Comparison of ENCODE assay signal across 11 mouse cellular contexts in the genomic region with DNA sequence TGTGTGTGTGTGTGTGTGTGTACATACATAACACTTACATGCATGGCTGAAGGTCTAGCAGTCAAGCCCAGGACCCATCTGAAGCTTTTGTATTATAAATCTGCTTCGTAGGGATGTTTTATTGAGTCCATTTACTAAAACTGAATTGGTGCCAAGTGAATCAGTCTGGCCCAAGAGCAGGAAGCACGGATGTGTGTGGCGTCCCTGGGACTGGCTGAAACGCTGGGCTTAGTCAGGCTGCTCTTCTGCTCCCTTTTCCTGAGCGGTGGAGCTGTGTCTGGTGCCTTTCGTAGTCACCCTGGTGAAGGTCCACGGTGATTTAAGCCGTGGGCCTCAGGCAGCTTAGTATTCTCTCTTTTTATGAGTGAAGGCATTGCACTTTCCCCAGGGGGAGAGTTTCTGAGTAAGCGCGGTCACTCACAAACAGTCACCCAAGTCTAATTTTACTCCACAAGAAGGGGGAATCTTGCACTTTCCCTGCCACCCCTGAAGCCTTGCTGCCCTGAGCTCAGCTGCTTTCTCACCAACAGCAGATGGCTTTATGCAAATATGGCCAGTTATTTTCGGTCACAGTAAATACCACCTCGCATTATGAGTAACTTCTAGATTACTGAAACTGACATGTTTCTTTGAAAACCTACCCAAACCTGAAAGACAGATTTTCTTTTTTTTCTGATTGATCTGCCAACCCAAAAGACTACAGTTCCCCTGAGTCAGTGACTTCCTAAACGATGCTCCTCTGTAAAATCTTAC.
DNase-seq lines count a peak whose midpoint lies in the region; ATAC-seq and TF ChIP-seq lines count a peak whose summit lies in the region.
"Had no signal": no experiment of that assay in that cellular context is flagged by ENCODE, and none has a peak within 500 bp of the region (broad histone marks: within the 10 kb centered on the region; RNA-seq: fewer than 3 reads in every experiment).

No protein-coding gene starts in this region.

- no peak for TF ChIP-seq CTCF in lung, postnatal 0 days (IDR thresholded peaks at IDR 0.05)
- TF ChIP-seq CTCF in thymus, adult 2 months (IDR thresholded peaks at IDR 0.05; ENCODE audit: borderline replicate concordance, control insufficient read depth, extremely low read depth, insufficient read depth, low read length, poor library complexity), result no peak

- no peaks in the 10 kb centered on the region for H3K27me3 ChIP-seq in forebrain, embryonic 14.5 days (replicated peaks; ENCODE audit: control insufficient read depth, insufficient read depth, low read length)
- no peaks in the 10 kb centered on the region for H3K27me3 ChIP-seq in forebrain, embryonic 12.5 days
- no peaks in the 10 kb centered on the region for H3K27me3 ChIP-seq in lung, postnatal 0 days (replicated peaks; ENCODE audit: insufficient read depth, low read length)
- no peaks in the 10 kb centered on the region for H3K27me3 ChIP-seq in forebrain, embryonic 16.5 days (replicated peaks; ENCODE audit: control insufficient read depth, insufficient read depth, low read length)
- H3K27me3 ChIP-seq in midbrain, embryonic 16.5 days (ENCODE audit: control insufficient read depth, insufficient read depth, low read depth, low read length), result no peaks in the 10 kb centered on the region
- no peaks in the 10 kb centered on the region for H3K27me3 ChIP-seq in thymus, adult 2 months (ENCODE audit: control insufficient read depth, insufficient read depth, low read length)

- TF ChIP-seq POLR2A in thymus, adult 2 months (IDR thresholded peaks at IDR 0.05; ENCODE audit: control insufficient read depth, extremely low read depth, insufficient read depth, low read length, poor library complexity), result no peak

- H3K9me3 ChIP-seq in forebrain, embryonic 14.5 days (replicated peaks; ENCODE audit: control insufficient read depth, low read length), result no peaks in the 10 kb centered on the region
- H3K9me3 ChIP-seq in forebrain, embryonic 12.5 days, result no peaks in the 10 kb centered on the region
- H3K9me3 ChIP-seq in lung, postnatal 0 days (ENCODE audit: low read length), result no peaks in the 10 kb centered on the region
- H3K9me3 ChIP-seq in forebrain, embryonic 16.5 days (ENCODE audit: control insufficient read depth, low read length), result no peaks in the 10 kb centered on the region
- H3K9me3 ChIP-seq in midbrain, embryonic 16.5 days (replicated peaks; ENCODE audit: control insufficient read depth, low read length, poor library complexity, severe bottlenecking), result no peaks in the 10 kb centered on the region

- 57% methylated on average over 13 of the region's 13 CpGs for WGBS in forebrain, embryonic 14.5 days
- 69% methylated on average over 13 of the region's 13 CpGs for WGBS in forebrain, embryonic 12.5 days
- WGBS in lung, postnatal 0 days, result 62% methylated on average over 13 of the region's 13 CpGs
- WGBS in forebrain, embryonic 16.5 days, result 50% methylated on average over 13 of the region's 13 CpGs
- WGBS in midbrain, embryonic 16.5 days, result 49% methylated on average over 13 of the region's 13 CpGs
- 94% methylated on average over 13 of the region's 13 CpGs for WGBS in thymus, adult 2 months

- H3K36me3 ChIP-seq in forebrain, embryonic 14.5 days (ENCODE audit: control insufficient read depth, insufficient read depth, low read length), result peaks cover 15% of the 10 kb centered on the region
- peaks cover 14% of the 10 kb centered on the region for H3K36me3 ChIP-seq in forebrain, embryonic 12.5 days (replicated peaks)
- no peaks in the 10 kb centered on the region for H3K36me3 ChIP-seq in lung, postnatal 0 days (ENCODE audit: insufficient read depth, low read length)
- peaks cover 3% of the 10 kb centered on the region; the same call in 1 of the 2 replicates for H3K36me3 ChIP-seq in forebrain, embryonic 16.5 days (ENCODE audit: control insufficient read depth, insufficient read depth)
- no peaks in the 10 kb centered on the region for H3K36me3 ChIP-seq in midbrain, embryonic 16.5 days (ENCODE audit: control insufficient read depth, insufficient read depth, low read length)
- H3K36me3 ChIP-seq in thymus, adult 2 months (ENCODE audit: control insufficient read depth, insufficient read depth, low read length), result peaks cover 34% of the 10 kb centered on the region

- H3K9ac ChIP-seq in forebrain, embryonic 14.5 days (ENCODE audit: low read length), result no peak overlapping the region
- no peak overlapping the region for H3K9ac ChIP-seq in forebrain, embryonic 12.5 days
- H3K9ac ChIP-seq in lung, postnatal 0 days (replicated peaks; ENCODE audit: low read depth), result no peak overlapping the region
- H3K9ac ChIP-seq in forebrain, embryonic 16.5 days (replicated peaks; ENCODE audit: low read depth, low read length), result no peak overlapping the region
- no peak overlapping the region for H3K9ac ChIP-seq in midbrain, embryonic 16.5 days (ENCODE audit: low read depth, low read length)

- no peak overlapping the region for H3K27ac ChIP-seq in forebrain, embryonic 14.5 days (ENCODE audit: low read depth, low read length)
- no peak overlapping the region for H3K27ac ChIP-seq in forebrain, embryonic 12.5 days
- H3K27ac ChIP-seq in lung, postnatal 0 days (ENCODE audit: low read length), result no peak overlapping the region
- H3K27ac ChIP-seq in forebrain, embryonic 16.5 days (ENCODE audit: low read length), result peak overlapping the region; percentile 52
- H3K27ac ChIP-seq in midbrain, embryonic 16.5 days (ENCODE audit: low read length), result 0 out of 2 replicates have a peak overlapping the region, but pooled peaks have one; percentile 5
- H3K27ac ChIP-seq in thymus, adult 2 months (ENCODE audit: control insufficient read depth, insufficient read depth, low read length), result no peak overlapping the region
- H3K27ac ChIP-seq: heart, adult 2 months had no signal

- peak; percentile 60 for DNase-seq in forebrain, embryonic 14.5 days (ENCODE audit: low spot score)
- DNase-seq in lung, postnatal 0 days (ENCODE audit: low spot score), result peak; percentile 17
- no peak for DNase-seq in lung, postnatal 4 days
- no peak for DNase-seq in spleen, adult 18-20 months
- DNase-seq in thymus, adult 2 months, result no peak
- DNase-seq: liver; thymus, adult 18-20 months had no signal

- no peak for TF ChIP-seq EP300 in lung, postnatal 0 days (IDR thresholded peaks at IDR 0.05)

- no peak overlapping the region for H3K4me3 ChIP-seq in forebrain, embryonic 14.5 days (ENCODE audit: low read depth, low read length)
- H3K4me3 ChIP-seq in forebrain, embryonic 12.5 days (replicated peaks), result no peak overlapping the region
- H3K4me3 ChIP-seq in lung, postnatal 0 days (ENCODE audit: low read depth, low read length), result no peak overlapping the region
- no peak overlapping the region for H3K4me3 ChIP-seq in forebrain, embryonic 16.5 days (replicated peaks; ENCODE audit: low read length)
- no peak overlapping the region for H3K4me3 ChIP-seq in midbrain, embryonic 16.5 days (ENCODE audit: low read depth, low read length)
- no peak overlapping the region for H3K4me3 ChIP-seq in thymus, adult 2 months (ENCODE audit: control insufficient read depth, insufficient read depth, low read length)
- H3K4me3 ChIP-seq: heart, adult 2 months had no signal

- peaks cover 6% of the 10 kb centered on the region; the same call in 1 of the 2 replicates for H3K4me1 ChIP-seq in forebrain, embryonic 14.5 days (ENCODE audit: control insufficient read depth, insufficient read depth, low read length)
- peaks cover 10% of the 10 kb centered on the region for H3K4me1 ChIP-seq in forebrain, embryonic 12.5 days
- H3K4me1 ChIP-seq in lung, postnatal 0 days (ENCODE audit: insufficient read depth, low read depth, low read length), result no peaks in the 10 kb centered on the region
- H3K4me1 ChIP-seq in forebrain, embryonic 16.5 days (replicated peaks; ENCODE audit: control insufficient read depth, insufficient read depth, low read length), result peaks cover 9% of the 10 kb centered on the region
- peaks cover 10% of the 10 kb centered on the region for H3K4me1 ChIP-seq in midbrain, embryonic 16.5 days (ENCODE audit: control insufficient read depth, insufficient read depth, low read length)
- no peaks in the 10 kb centered on the region for H3K4me1 ChIP-seq in thymus, adult 2 months (replicated peaks; ENCODE audit: control insufficient read depth, insufficient read depth, low read length)

- no peak overlapping the region for H3K4me2 ChIP-seq in forebrain, embryonic 14.5 days (ENCODE audit: low read length)
- no peak overlapping the region for H3K4me2 ChIP-seq in forebrain, embryonic 12.5 days
- no peak overlapping the region for H3K4me2 ChIP-seq in lung, postnatal 0 days (replicated peaks; ENCODE audit: low read depth, low read length)
- no peak overlapping the region for H3K4me2 ChIP-seq in forebrain, embryonic 16.5 days (ENCODE audit: low read length)
- H3K4me2 ChIP-seq in midbrain, embryonic 16.5 days (ENCODE audit: low read length), result no peak overlapping the region

- peak; percentile 43; the same call in 1 of the 2 replicates for ATAC-seq in forebrain, embryonic 14.5 days
- no peak for ATAC-seq in forebrain, embryonic 12.5 days (ENCODE audit: low FRiP score)
- ATAC-seq in lung, postnatal 0 days, result no peak
- ATAC-seq in forebrain, embryonic 16.5 days, result peak; percentile 61
- no peak; the same call in 1 of the 2 replicates for ATAC-seq in midbrain, embryonic 16.5 days

Comparison
In these comparisons a context has a peak if more than half of its experiments do, and no peak if none do; other contexts are left out.
1. ATAC-seq: peak in forebrain, embryonic 14.5 days (single experiment) and forebrain, embryonic 16.5 days (single experiment); none in forebrain, embryonic 12.5 days (single experiment), lung, postnatal 0 days (single experiment) and midbrain, embryonic 16.5 days (single experiment).
2. DNase-seq: peak in forebrain, embryonic 14.5 days (single experiment) and lung, postnatal 0 days (single experiment); none in lung, postnatal 4 days (0 of 2), spleen, adult 18-20 months (0 of 2) and thymus, adult 2 months (single experiment).
3. H3K27ac ChIP-seq: peak in forebrain, embryonic 16.5 days (single experiment) and midbrain, embryonic 16.5 days (single experiment); none in forebrain, embryonic 14.5 days (single experiment), forebrain, embryonic 12.5 days (single experiment), lung, postnatal 0 days (single experiment) and thymus, adult 2 months (single experiment).